ENCODE assay signal across 7 mouse cellular contexts in the genomic region with DNA sequence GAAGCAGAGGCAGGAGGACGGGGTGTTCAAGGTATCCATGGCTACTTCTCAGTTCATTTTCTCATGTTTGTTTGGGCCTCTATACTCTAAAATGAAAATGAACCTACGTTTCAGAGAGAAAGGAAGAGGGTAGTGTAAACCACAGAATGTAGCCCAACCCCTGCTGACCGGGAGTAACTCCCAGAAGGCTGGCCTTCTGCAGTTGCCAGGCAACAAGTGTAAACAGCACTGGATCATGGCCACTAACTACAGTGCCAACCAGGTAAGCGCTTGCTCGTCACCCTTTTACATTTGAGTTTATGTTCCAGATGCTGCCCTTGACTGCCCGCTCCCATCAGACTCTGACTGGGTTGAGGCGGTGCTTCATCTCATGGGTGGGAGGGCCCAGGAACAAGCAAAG. TPM values are rescaled to one million over a fixed set of nuclear protein-coding genes. Genes with fewer than 3 reads are reported as not detected.
DNase-seq lines count a peak whose midpoint lies in the region; ATAC-seq and TF ChIP-seq lines count a peak whose summit lies in the region.

No protein-coding gene starts in this region.

- no peak overlapping the region for H3K9ac ChIP-seq in CH12.LX (ENCODE audit: insufficient read depth, low read depth)
- H3K9ac ChIP-seq in intestine, embryonic 16.5 days (ENCODE audit: low read depth, low read length) = no peak overlapping the region

- H3K4me1 ChIP-seq in CH12.LX (ENCODE audit: control insufficient read depth in 1 of 2, insufficient read depth in 2 of 2) = peaks cover 7 to 15% of the 10 kb centered on the region in 2 experiments
- H3K4me1 ChIP-seq in intestine, embryonic 16.5 days (ENCODE audit: control insufficient read depth, insufficient read depth, low read length) = no peaks in the 10 kb centered on the region
- H3K4me1 ChIP-seq in cerebellum, adult 2 months (ENCODE audit: control insufficient read depth, insufficient read depth, low read length) = no peaks in the 10 kb centered on the region

- no peaks in the 10 kb centered on the region for H3K9me3 ChIP-seq in CH12.LX (replicated peaks; ENCODE audit: low read length)
- H3K9me3 ChIP-seq in intestine, embryonic 16.5 days (ENCODE audit: control insufficient read depth, low read length) = no peaks in the 10 kb centered on the region

- 18% methylated on average over 7 of the region's 7 CpGs for WGBS in intestine, embryonic 16.5 days
- 27% methylated on average over 7 of the region's 7 CpGs for WGBS in cerebellum, adult 2 months

- dilution Hi-C loops in CH12.LX (cut with MboI; ENCODE audit: extremely low pct_ligation_motif_present, extremely low pct_unique_long_range_greater_than_20kb, low sequenced_read_pairs) = no loop called here

- no peak for DNase-seq in CH12.LX (ENCODE audit: extremely low read depth)
- DNase-seq in lung, postnatal 10 days = peak; percentile 57
- DNase-seq in frontal cortex, postnatal 10 days (ENCODE audit: low spot score in 2 of 2) = no peak
- DNase-seq in cerebellum, adult 2 months = no peak
- no peak for DNase-seq in cerebellum, postnatal 14 days

- H3K27ac ChIP-seq in CH12.LX (ENCODE audit: insufficient read depth, low read depth) = no peak overlapping the region
- no peak overlapping the region for H3K27ac ChIP-seq in intestine, embryonic 16.5 days (ENCODE audit: low read length)
- H3K27ac ChIP-seq in cerebellum, adult 2 months (ENCODE audit: insufficient read depth, low read length) = no peak overlapping the region

- TF ChIP-seq RAD21 in CH12.LX (IDR thresholded peaks at IDR 0.05; ENCODE audit: low read depth, low read length) = no peak

- peaks cover 4 to 15% of the 10 kb centered on the region in 2 experiments for H3K36me3 ChIP-seq in CH12.LX (replicated peaks in 1 of 2; ENCODE audit: control insufficient read depth in 1 of 2, insufficient read depth in 1 of 2, low read length in 1 of 2)
- peaks cover under 1% of the 10 kb centered on the region; the same call in 1 of the 2 replicates for H3K36me3 ChIP-seq in intestine, embryonic 16.5 days (ENCODE audit: control insufficient read depth, insufficient read depth, low read length)

- no peak for TF ChIP-seq EP300 in CH12.LX (IDR thresholded peaks at IDR 0.05; ENCODE audit: low read length)

- no peak for TF ChIP-seq CTCF in CH12.LX (conservative IDR thresholded peaks at IDR 0.05 in 1 of 2, IDR thresholded peaks at IDR 0.05 in 1 of 2; ENCODE audit: low read depth in 2 of 2, low read length in 2 of 2)
- TF ChIP-seq CTCF in cerebellum, adult 2 months (IDR thresholded peaks at IDR 0.05; ENCODE audit: borderline replicate concordance, insufficient read depth, low read depth, low read length) = no peak

- in situ Hi-C loops in CH12.LX (cut with MboI; ENCODE audit: low pct_ligation_motif_present, low pct_unique_long_range_greater_than_20kb, low sequenced_read_pairs) = no loop called here

- no peak overlapping the region for H3K4me3 ChIP-seq in CH12.LX (replicated peaks in 1 of 3; ENCODE audit: low read depth in 2 of 3, low read length in 2 of 3, poor library complexity in 1 of 3)
- no peak overlapping the region for H3K4me3 ChIP-seq in intestine, embryonic 16.5 days (ENCODE audit: low read length)
- H3K4me3 ChIP-seq in cerebellum, adult 2 months (replicated peaks; ENCODE audit: insufficient read depth, low read depth, low read length) = no peak overlapping the region

- no peaks in the 10 kb centered on the region for H3K79me2 ChIP-seq in CH12.LX (replicated peaks; ENCODE audit: control insufficient read depth, extremely low read depth, insufficient read depth, poor library complexity, severe bottlenecking)

- peak; percentile 77 for ATAC-seq in activated CD4-positive, CD25-positive, alpha-beta regulatory T cell, adult 4 months
- peak; percentile 79 for ATAC-seq in intestine, embryonic 16.5 days

- peak overlapping the region; percentile 33; the same call in 1 of the 2 replicates for H3K4me2 ChIP-seq in CH12.LX (ENCODE audit: insufficient read depth, low read depth, poor library complexity, severe bottlenecking)
- no peak overlapping the region; the same call in 1 of the 2 replicates for H3K4me2 ChIP-seq in intestine, embryonic 16.5 days (ENCODE audit: low read depth, low read length)

- no peak for TF ChIP-seq POLR2A in CH12.LX (IDR thresholded peaks at IDR 0.05; ENCODE audit: low read depth, low read length)
- TF ChIP-seq POLR2A in cerebellum, adult 2 months (IDR thresholded peaks at IDR 0.05; ENCODE audit: borderline replicate concordance, insufficient read depth, low read length) = no peak

- no peaks in the 10 kb centered on the region for H3K27me3 ChIP-seq in CH12.LX (replicated peaks)
- no peaks in the 10 kb centered on the region for H3K27me3 ChIP-seq in intestine, embryonic 16.5 days (replicated peaks; ENCODE audit: control insufficient read depth, insufficient read depth, low read length)
- no peaks in the 10 kb centered on the region for H3K27me3 ChIP-seq in cerebellum, adult 2 months (ENCODE audit: control insufficient read depth, insufficient read depth, low read length)

TF ChIP-seq in CH12.LX, 34 proteins besides CTCF, POLR2A, EP300 and RAD21:
- TF ChIP-seq POLR2AphosphoS2 (IDR thresholded peaks at IDR 0.05; ENCODE audit: low read depth, low read length) (no peak), CHD1 (IDR thresholded peaks at IDR 0.05; ENCODE audit: low read depth, low read length) (no peak), ELF1 (IDR thresholded peaks at IDR 0.05; ENCODE audit: low read depth, low read length) (no peak), MAZ (IDR thresholded peaks at IDR 0.05; ENCODE audit: low read depth, low read length) (no peak), BHLHE40 (IDR thresholded peaks at IDR 0.05; ENCODE audit: low read depth, low read length) (no peak), GABPA (IDR thresholded peaks at IDR 0.05; ENCODE audit: insufficient replicate concordance, low read depth, low read length) (no peak)

RNA-seq across cellular contexts. Expression of a gene that starts 9.2 kb away (rescaled TPM):
- 0.76 and 2.0 TPM in 2 replicates for total RNA-seq in CH12.LX (2012; rRNA removed)
- 0.43 and 0.79 TPM in 2 replicates for total RNA-seq in CH12.LX (2014; rRNA removed)
- 2.5 and 3.4 TPM in 2 replicates for polyA plus RNA-seq in CH12.LX (2012; ENCODE audit: insufficient read length, low read depth)
- 1 to 10 TPM; 2.1 to 2.4 TPM for polyA plus RNA-seq in activated CD4-positive, CD25-positive, alpha-beta regulatory T cell, adult 4 months (2017; shearing (Covaris generic))
- polyA plus RNA-seq in intestine, embryonic 16.5 days (2015; fragmentation: Nextera tagmentation; extraction: Ambion mirVana) = 1.6 and 2.1 TPM in 2 replicates
- 5.6 and 8.0 TPM in 2 replicates for polyA plus RNA-seq in cerebellum, adult 2 months (2012; rRNA removed)

RNA-seq across cellular contexts. Expression of a gene that starts 27.5 kb away (rescaled TPM):
- total RNA-seq in CH12.LX (2012; rRNA removed) (79.4 and 87.5 TPM in 2 replicates), CH12.LX (2014; rRNA removed) (178 and 205 TPM in 2 replicates)
- polyA plus RNA-seq in CH12.LX (2012; ENCODE audit: insufficient read length, low read depth) = 120 and 153 TPM in 2 replicates
- 100 to 1,000 TPM; 102 to 131 TPM for polyA plus RNA-seq in activated CD4-positive, CD25-positive, alpha-beta regulatory T cell, adult 4 months (2017; shearing (Covaris generic))
- polyA plus RNA-seq in intestine, embryonic 16.5 days (2015; fragmentation: Nextera tagmentation; extraction: Ambion mirVana) = 457 and 490 TPM in 2 replicates
- 302 and 305 TPM in 2 replicates for polyA plus RNA-seq in cerebellum, adult 2 months (2012; rRNA removed)

RNA-seq across cellular contexts. Expression of a gene that starts 27.6 kb away (rescaled TPM):
- total RNA-seq in CH12.LX (2012; rRNA removed) (0.04 and 0.21 TPM in 2 replicates), CH12.LX (2014; rRNA removed) (not detected in 2 replicates)
- 0.26 and 0.49 TPM in 2 replicates for polyA plus RNA-seq in CH12.LX (2012; ENCODE audit: insufficient read length, low read depth)
- polyA plus RNA-seq in activated CD4-positive, CD25-positive, alpha-beta regulatory T cell, adult 4 months (2017; shearing (Covaris generic)) = not detected
- 1.7 TPM in 2 replicates for polyA plus RNA-seq in intestine, embryonic 16.5 days (2015; fragmentation: Nextera tagmentation; extraction: Ambion mirVana)
- 0.16 and 0.34 TPM in 2 replicates for polyA plus RNA-seq in cerebellum, adult 2 months (2012; rRNA removed)

RNA-seq across cellular contexts. Expression of a gene that starts 58.2 kb away (rescaled TPM):
- 4.3 and 8.5 TPM in 2 replicates for total RNA-seq in CH12.LX (2012; rRNA removed)
- total RNA-seq in CH12.LX (2014; rRNA removed) = 6.1 and 6.3 TPM in 2 replicates
- polyA plus RNA-seq in CH12.LX (2012; ENCODE audit: insufficient read length, low read depth) = 2.6 and 3.7 TPM in 2 replicates
- polyA plus RNA-seq in activated CD4-positive, CD25-positive, alpha-beta regulatory T cell, adult 4 months (2017; shearing (Covaris generic)) = under 1 TPM in 1 of 2 experiments, not detected in 1; 0.45 TPM
- 15.3 and 15.9 TPM in 2 replicates for polyA plus RNA-seq in intestine, embryonic 16.5 days (2015; fragmentation: Nextera tagmentation; extraction: Ambion mirVana)
- 5.2 and 6.0 TPM in 2 replicates for polyA plus RNA-seq in cerebellum, adult 2 months (2012; rRNA removed)
